Mouse (Mus musculus) erythroblast, embryonic 14.5 days (primary cell): ENCODE measurements at regions not wholly inside any gene's neighbourhood (a gene's known extent, or its start where the extent isn't known, plus 50 kb on each side); places are given as distances from the start of the nearest gene placed in this dataset.

Source experiments
- GATA1 ChIP-seq: IDR thresholded peaks from 2 replicates; pipeline ENCODE4 v1.6.1; 2012; ENCODE audit warnings: low read length, inconsistent platforms, mixed read lengths
- TAL1 ChIP-seq: IDR thresholded peaks from 3 replicates; pipeline ENCODE4 v1.6.1; 2012; ENCODE audit warnings: low read length, inconsistent platforms, mixed read lengths

- no peak for TF ChIP-seq GATA1
- no peak for TF ChIP-seq TAL1
These were observed 148.3 kb upstream of the Usp24 start for GRCm38 (mm10) chr4:106167716-106168115.
